Mouse (Mus musculus) retina, adult 2 months (tissue): Measurements from ENCODE around the gene Nr5a1.

Experiments
- DNase-seq: peaks from one replicate; pipeline ENCODE4 v3.0.0-alpha.2; 2012; ENCODE audit warnings: low read depth, low spot score

Gene Nr5a1

DNA sequence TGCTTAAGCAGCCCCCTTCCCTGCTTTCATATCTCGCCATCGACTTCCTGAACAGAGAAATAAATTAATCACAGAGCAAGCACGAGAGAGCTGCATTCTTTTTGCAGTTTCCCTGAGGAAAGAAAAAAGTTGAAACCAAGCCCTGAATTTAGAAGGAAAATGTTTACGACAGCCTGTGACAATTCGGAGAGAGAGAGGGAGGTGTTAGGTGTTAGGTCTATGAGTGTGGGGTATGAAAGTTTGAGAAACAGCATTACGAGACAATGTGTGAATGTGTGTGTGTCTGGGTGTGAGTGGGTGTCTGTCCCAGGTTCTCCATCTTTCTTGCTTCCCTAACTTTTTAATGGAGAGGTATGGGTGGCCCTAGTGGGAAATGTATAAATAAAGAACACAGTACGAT, 62.2 kb downstream of the Nr5a1 start:
- DNase-seq: no peak

DNA sequence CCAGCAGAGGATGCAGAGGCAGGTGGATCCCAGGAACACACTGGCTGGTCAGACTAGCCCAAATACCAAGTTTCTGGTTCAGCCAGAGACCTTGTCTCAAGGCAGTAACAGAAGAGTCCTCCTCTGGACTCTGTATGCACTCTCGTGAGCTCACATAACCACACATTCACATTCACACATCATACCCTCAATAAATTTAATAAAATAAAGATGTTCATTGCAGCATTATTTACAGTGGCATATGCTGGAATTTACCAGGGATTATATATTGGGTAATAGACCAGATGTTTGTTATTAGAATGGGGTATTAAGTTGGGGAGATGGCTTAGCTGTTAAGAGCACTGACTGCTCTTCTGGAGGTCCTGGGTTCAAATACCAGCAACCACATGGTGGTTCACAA, 64.0 kb downstream of the Nr5a1 start:
- DNase-seq: no peak

DNA sequence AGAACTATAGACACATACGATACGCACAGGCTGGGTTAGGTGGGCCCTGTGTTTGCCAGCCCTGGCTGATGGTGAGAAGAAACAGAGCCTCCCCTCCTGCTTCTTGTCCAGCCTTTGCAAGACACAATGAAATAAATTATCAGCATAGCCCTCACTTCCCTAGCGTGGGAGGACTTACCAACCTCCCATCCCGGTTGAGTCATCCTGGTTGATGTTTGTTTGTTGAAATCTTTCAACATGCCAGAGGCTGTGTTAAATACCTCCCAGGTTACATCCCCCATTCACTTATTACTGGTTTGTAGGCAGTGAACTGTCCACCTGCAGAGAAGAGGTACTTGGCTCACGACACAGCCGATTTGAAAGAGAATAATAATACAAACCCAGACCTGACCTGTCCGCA, 66.7 kb downstream of the Nr5a1 start:
- no peak for DNase-seq

DNA sequence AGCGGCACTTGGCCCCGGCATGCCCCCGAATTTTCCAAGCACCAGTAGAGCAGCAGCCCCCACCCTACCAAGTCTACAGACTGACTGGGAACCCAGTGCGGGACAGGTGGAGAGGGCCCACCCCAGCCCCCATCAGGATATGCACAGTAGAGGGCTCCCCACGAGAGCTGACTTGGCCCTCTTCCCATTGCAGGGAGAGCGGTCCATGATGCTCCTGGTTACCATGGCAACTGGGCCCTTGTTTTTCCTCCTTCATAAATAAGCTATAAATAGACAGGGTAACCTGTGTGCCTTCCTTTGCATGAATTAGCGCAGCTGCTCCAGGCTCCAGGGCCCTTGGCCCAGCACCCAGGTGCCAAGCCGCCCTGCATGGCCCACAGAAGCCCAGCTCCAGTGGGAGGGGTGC, 67.1 kb downstream of the Nr5a1 start:
- no peak for DNase-seq

DNA sequence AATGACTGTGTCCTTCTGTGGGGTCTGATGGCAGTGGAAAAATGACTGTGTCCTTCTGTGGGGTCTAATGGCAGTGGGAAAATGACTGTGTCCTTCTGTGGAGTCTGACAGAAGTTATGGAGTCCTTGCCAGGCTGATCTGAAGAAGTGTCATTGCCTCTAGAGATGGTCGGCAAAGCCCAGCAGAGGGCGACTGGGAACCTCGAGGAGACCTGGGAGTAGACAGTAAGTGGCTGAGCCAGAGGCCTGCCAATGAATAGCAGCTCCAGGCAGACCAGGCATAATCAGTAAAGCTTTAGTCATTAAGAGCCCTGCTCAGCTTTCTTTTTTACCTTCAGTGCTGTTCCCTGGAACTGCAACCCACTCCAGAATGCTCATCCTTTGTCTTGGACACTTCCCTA, 68.4 kb downstream of the Nr5a1 start:
- no peak for DNase-seq

DNA sequence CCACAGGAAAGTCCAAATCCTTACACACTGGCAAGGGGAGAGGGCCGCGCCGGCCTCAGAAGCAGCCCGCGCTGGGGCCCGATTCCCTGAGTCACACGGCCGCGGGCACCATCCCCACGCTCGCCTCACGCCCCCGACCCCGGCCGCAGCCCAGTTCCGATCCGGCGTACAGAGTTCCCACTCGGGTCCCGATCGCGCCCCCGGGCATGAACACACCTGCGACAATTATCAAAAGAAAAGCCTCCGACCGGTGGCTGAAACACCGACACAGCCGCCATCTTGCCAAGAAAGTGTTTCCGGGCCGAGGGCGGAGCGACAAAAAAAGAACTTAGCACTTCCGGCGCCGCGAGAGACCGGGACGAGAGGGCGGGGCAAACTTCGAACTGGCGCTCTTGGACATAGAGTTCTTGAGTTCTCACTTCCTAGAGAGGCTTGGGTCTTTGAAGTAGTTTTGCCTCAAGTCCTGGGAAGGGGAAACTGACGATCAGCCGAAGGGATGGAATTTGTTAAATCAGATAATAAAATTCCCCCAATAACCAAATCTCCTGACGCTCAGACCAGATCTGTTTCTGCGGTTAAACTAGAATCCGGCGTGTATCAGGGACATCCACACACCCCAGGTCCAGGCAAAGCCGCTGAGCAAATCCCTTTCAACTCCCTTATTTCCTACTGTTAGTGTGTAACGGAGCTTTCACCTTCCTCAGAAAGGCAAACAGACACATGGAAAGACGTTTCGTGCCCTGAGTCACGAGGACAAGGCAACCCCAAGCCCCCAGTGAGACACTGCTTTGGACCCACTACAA, 70.5 kb downstream of the Nr5a1 start, which contains the start of gene Psmb7:
Gene Psmb7 (minus strand): TSS at position 463 of the 803 bp plus-strand sequence.
- peak; percentile 87 for DNase-seq
